Mouse (Mus musculus) liver, adult 2 months (tissue): ENCODE data around the gene Ofcc1.

Experiments
- CTCF ChIP-seq: fragments of 200-500 bp; IDR thresholded peaks from 2 replicates; pipeline ENCODE4 v1.5.1; 2011; ENCODE audit warnings: low read depth, low read length, control low read depth
- POLR2A ChIP-seq: fragments of 200-500 bp; IDR thresholded peaks from 2 replicates; pipeline ENCODE4 v1.6.1; 2011; ENCODE audit warnings: low read length, control low read depth; ENCODE audit not compliant: insufficient read depth; ENCODE audit errors: extremely low read depth

GRCm38 (mm10) chr13:40361288-40361687 is at the start of gene Ofcc1:
- TF ChIP-seq CTCF: no peak
- no peak for TF ChIP-seq POLR2A
